In the genomic region with DNA sequence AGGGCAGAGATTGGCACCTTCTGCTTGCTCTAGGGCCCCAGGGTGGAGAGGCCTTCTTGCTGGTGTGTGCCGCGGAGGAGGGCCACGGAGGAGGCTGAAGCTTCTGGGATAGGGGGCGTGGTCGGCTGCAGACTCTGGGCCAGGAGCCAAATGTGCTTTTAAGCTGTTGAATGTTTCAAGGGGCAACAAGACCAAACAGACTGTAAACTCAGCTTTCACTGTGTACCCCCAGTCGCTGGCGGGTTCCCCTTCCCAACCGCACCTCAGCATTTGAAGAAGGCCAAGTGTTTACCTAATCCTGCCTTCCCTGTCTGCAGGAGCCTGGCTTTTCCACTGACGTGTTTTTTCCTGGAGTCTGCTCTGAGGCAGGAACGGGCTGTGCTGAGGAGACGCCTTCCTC, we compare ENCODE assay signal across 9 mouse cellular contexts. TPM values are rescaled to one million over a fixed set of nuclear protein-coding genes. Genes with fewer than 3 reads are reported as not detected.
A peak's percentile ranks its signal among the peaks of the same experiment; 100 is the strongest.
DNase-seq lines count a peak whose midpoint lies in the region; ATAC-seq lines count a peak whose summit lies in the region.
"Had no signal": no experiment of that assay in that cellular context is flagged by ENCODE, and none has a peak within 500 bp of the region (broad histone marks: within the 10 kb centered on the region; RNA-seq: fewer than 3 reads in every experiment).

No protein-coding gene starts in this region.

- H3K4me1 ChIP-seq in forebrain, embryonic 10.5 days: peaks cover 39% of the 10 kb centered on the region
- H3K4me1 ChIP-seq in forebrain, embryonic 15.5 days: peaks cover 21% of the 10 kb centered on the region
- H3K4me1 ChIP-seq in forebrain, embryonic 13.5 days: peaks cover 30% of the 10 kb centered on the region
- H3K4me1 ChIP-seq in intestine, embryonic 14.5 days (replicated peaks; ENCODE audit: control insufficient read depth, insufficient read depth, low read length): peaks cover 59% of the 10 kb centered on the region
- peaks cover 3% of the 10 kb centered on the region; the same call in 1 of the 2 replicates for H3K4me1 ChIP-seq in liver, embryonic 12.5 days
- H3K4me1 ChIP-seq: liver, embryonic 15.5 days had no signal

- H3K9ac ChIP-seq in forebrain, embryonic 15.5 days (replicated peaks): no peak overlapping the region
- no peak overlapping the region; the same call in 1 of the 2 replicates for H3K9ac ChIP-seq in forebrain, embryonic 13.5 days
- H3K9ac ChIP-seq in intestine, embryonic 14.5 days (ENCODE audit: low read length): no peak overlapping the region
- no peak overlapping the region for H3K9ac ChIP-seq in liver, embryonic 12.5 days
- H3K9ac ChIP-seq: liver, embryonic 15.5 days had no signal

- no peak overlapping the region for H3K4me3 ChIP-seq in forebrain, embryonic 10.5 days
- H3K4me3 ChIP-seq in forebrain, embryonic 15.5 days: no peak overlapping the region
- H3K4me3 ChIP-seq in forebrain, embryonic 13.5 days: no peak overlapping the region
- no peak overlapping the region for H3K4me3 ChIP-seq in intestine, embryonic 14.5 days (ENCODE audit: low read depth, low read length)
- no peak overlapping the region for H3K4me3 ChIP-seq in liver, embryonic 12.5 days
- H3K4me3 ChIP-seq: liver, embryonic 15.5 days had no signal

- H3K27me3 ChIP-seq in forebrain, embryonic 10.5 days (ENCODE audit: poor library complexity, severe bottlenecking): no peaks in the 10 kb centered on the region
- no peaks in the 10 kb centered on the region for H3K27me3 ChIP-seq in forebrain, embryonic 15.5 days
- no peaks in the 10 kb centered on the region for H3K27me3 ChIP-seq in forebrain, embryonic 13.5 days
- no peaks in the 10 kb centered on the region for H3K27me3 ChIP-seq in intestine, embryonic 14.5 days (replicated peaks; ENCODE audit: control insufficient read depth, insufficient read depth, low read length)
- H3K27me3 ChIP-seq in liver, embryonic 12.5 days (replicated peaks): 0 out of 2 replicates have a peak, but pooled peaks cover 5% of the 10 kb centered on the region
- H3K27me3 ChIP-seq: liver, embryonic 15.5 days had no signal

- WGBS in forebrain, embryonic 10.5 days: 74% methylated on average over 11 of the region's 11 CpGs
- WGBS in forebrain, embryonic 15.5 days: 17% methylated on average over 11 of the region's 11 CpGs
- WGBS in forebrain, embryonic 13.5 days: 21% methylated on average over 11 of the region's 11 CpGs
- 19% methylated on average over 11 of the region's 11 CpGs for whole genome bisulfite sequencing in intestine, embryonic 14.5 days
- WGBS in liver, embryonic 12.5 days (ENCODE audit: insufficient replicate concordance): 58% methylated on average over 11 of the region's 11 CpGs

- no peaks in the 10 kb centered on the region for H3K9me3 ChIP-seq in forebrain, embryonic 10.5 days
- no peaks in the 10 kb centered on the region for H3K9me3 ChIP-seq in forebrain, embryonic 15.5 days
- H3K9me3 ChIP-seq in forebrain, embryonic 13.5 days (replicated peaks): no peaks in the 10 kb centered on the region
- no peaks in the 10 kb centered on the region for H3K9me3 ChIP-seq in intestine, embryonic 14.5 days (ENCODE audit: control insufficient read depth, low read length)
- no peaks in the 10 kb centered on the region for H3K9me3 ChIP-seq in liver, embryonic 12.5 days (replicated peaks)
- H3K9me3 ChIP-seq: liver, embryonic 15.5 days had no signal

- ATAC-seq in forebrain, embryonic 15.5 days (replicated peaks): no peak
- ATAC-seq in forebrain, embryonic 13.5 days: peak; percentile 24; the same call in 1 of the 2 replicates
- ATAC-seq in intestine, embryonic 14.5 days (replicated peaks; ENCODE audit: low FRiP score, low TSS enrichment, low read depth): peak; percentile 73
- no peak for ATAC-seq in liver, embryonic 12.5 days

- no peaks in the 10 kb centered on the region for H3K36me3 ChIP-seq in forebrain, embryonic 10.5 days (replicated peaks)
- no peaks in the 10 kb centered on the region for H3K36me3 ChIP-seq in forebrain, embryonic 15.5 days
- H3K36me3 ChIP-seq in forebrain, embryonic 13.5 days (ENCODE audit: poor library complexity, severe bottlenecking): no peaks in the 10 kb centered on the region
- peaks cover 27% of the 10 kb centered on the region for H3K36me3 ChIP-seq in intestine, embryonic 14.5 days (ENCODE audit: control insufficient read depth, insufficient read depth, low read length)
- no peaks in the 10 kb centered on the region for H3K36me3 ChIP-seq in liver, embryonic 12.5 days
- H3K36me3 ChIP-seq: liver, embryonic 15.5 days had no signal

- no peak for DNase-seq in forebrain, embryonic 10.5 days (ENCODE audit: extremely low spot score, low spot score)
- DNase-seq in intestine, embryonic 14.5 days (ENCODE audit: low spot score): peak; percentile 83
- DNase-seq in urinary bladder, postnatal 25 days (ENCODE audit: low spot score): peak; percentile 44
- DNase-seq in layer of hippocampus, postnatal 14 days (ENCODE audit: low spot score in 2 of 2): no peak
- no peak for DNase-seq in left cerebral cortex, adult 11 months (ENCODE audit: low spot score)

- no peak overlapping the region for H3K4me2 ChIP-seq in forebrain, embryonic 15.5 days (replicated peaks)
- no peak overlapping the region for H3K4me2 ChIP-seq in forebrain, embryonic 13.5 days
- H3K4me2 ChIP-seq in intestine, embryonic 14.5 days (ENCODE audit: low read length): peak overlapping the region; percentile 18; the same call in 1 of the 2 replicates
- H3K4me2 ChIP-seq in liver, embryonic 12.5 days: no peak overlapping the region
- H3K4me2 ChIP-seq: liver, embryonic 15.5 days had no signal

- peak overlapping the region; percentile 12; the same call in 1 of the 2 replicates for H3K27ac ChIP-seq in forebrain, embryonic 10.5 days
- H3K27ac ChIP-seq in forebrain, embryonic 15.5 days (replicated peaks): no peak overlapping the region
- peak overlapping the region; percentile 31; the same call in 1 of the 2 replicates for H3K27ac ChIP-seq in forebrain, embryonic 13.5 days
- peak overlapping the region; percentile 96 for H3K27ac ChIP-seq in intestine, embryonic 14.5 days (ENCODE audit: low read depth)
- H3K27ac ChIP-seq in liver, embryonic 12.5 days: peak overlapping the region; percentile 22; the same call in 1 of the 2 replicates
- H3K27ac ChIP-seq: liver, embryonic 15.5 days had no signal

RNA-seq across cellular contexts. Expression of gene Col5a1, which starts 48.0 kb away (rescaled TPM):
- 11.0 and 11.1 TPM in 2 replicates for polyA plus RNA-seq in forebrain, embryonic 10.5 days (2016; fragmentation: Nextera tagmentation; extraction: Ambion mirVana)
- polyA plus RNA-seq in forebrain, embryonic 15.5 days (2015; fragmentation: Nextera tagmentation; extraction: Ambion mirVana): 5.4 and 5.9 TPM in 2 replicates
- polyA plus RNA-seq in forebrain, embryonic 13.5 days (2015; fragmentation: Nextera tagmentation; extraction: Ambion mirVana): 6.1 and 6.5 TPM in 2 replicates
- polyA plus RNA-seq in intestine, embryonic 14.5 days (2014; fragmentation: Nextera tagmentation; extraction: Ambion mirVana): 118 and 124 TPM in 2 replicates
- polyA plus RNA-seq in liver, embryonic 12.5 days (2016; fragmentation: Nextera tagmentation; extraction: Ambion mirVana): 15.0 and 15.4 TPM in 2 replicates
- 1 to 10 TPM; 5.9 to 6.1 TPM for total RNA-seq in layer of hippocampus, postnatal 14 days (2021)

Comparison
In these comparisons a context has a peak if more than half of its experiments do, and no peak if none do; other contexts are left out.
1. ATAC-seq: peak in forebrain, embryonic 13.5 days (single experiment) and intestine, embryonic 14.5 days (single experiment); none in forebrain, embryonic 15.5 days (single experiment) and liver, embryonic 12.5 days (single experiment).
2. DNase-seq: peak in intestine, embryonic 14.5 days (single experiment) and urinary bladder, postnatal 25 days (single experiment); none in forebrain, embryonic 10.5 days (single experiment), layer of hippocampus, postnatal 14 days (0 of 2) and left cerebral cortex, adult 11 months (single experiment).